Mouse (Mus musculus) B cell, adult 2 months (primary cell): ENCODE data around the gene Fbl.
"Not testable (repeated sequence)": the region's sequence is repeated elsewhere in the genome, so short reads cannot be mapped to it uniquely, and the experiment has no call there.

Experiments
- DNase-seq, 2 experiments: peaks; one replicate each; pipeline ENCODE4 v3.0.0; 2022

Fbl gene

DNA sequence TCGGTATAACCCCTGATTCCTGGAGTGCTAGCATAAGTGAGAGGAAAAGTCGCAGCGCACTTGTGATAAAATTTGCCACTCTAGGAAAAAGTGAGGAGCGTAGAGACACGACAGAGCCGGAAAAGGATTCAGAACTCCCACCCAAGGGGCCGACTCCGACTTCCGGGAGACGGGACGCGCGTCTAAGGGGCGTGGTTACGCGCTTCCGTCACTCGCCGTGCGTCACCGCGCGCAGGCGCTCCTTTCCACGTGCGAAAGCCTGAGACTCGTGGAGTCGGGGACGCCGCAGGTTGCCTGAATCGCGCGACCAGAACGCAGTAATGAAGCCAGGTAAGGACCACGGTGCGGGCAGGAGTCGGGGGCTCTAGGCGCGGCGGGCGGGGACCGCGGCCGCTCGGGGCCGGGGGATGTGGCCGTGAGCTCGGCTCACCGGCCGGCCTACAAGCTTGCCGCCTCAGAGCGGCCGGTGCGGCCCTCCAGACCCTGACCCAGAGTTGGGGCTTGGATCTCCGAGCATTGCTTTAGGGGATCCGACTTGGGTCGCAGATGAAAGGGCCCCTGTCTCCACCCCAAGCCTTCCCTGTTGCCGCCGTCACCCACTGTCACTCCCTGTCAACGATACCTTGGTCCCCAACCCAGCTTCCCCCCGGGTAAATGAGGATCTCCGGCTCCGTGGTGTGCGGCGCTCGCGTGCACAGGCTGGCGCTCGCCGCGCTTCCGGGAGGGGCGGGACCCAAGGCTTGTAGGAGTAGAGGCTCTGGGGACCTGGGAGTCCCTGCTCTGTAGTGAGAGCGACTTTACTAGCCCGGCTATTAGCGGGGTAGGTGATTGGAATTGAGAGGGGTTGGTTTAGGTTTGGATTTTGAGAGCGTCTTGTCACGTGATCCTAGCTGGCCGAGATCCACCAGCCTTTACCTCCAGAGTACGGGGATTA, at the start of gene Fbl:
Gene Fbl, plus strand, starts transcription at position 222 of the 934 bp plus-strand sequence.
- DNase-seq = peak; percentile 93 to 94

- DNase-seq = no peak
These were observed 40.3 kb upstream of the Fbl start, which contains the start of gene 9530053A07Rik for GRCm38 (mm10) chr7:28129166-28129565. TSS of gene 9530053A07Rik (plus strand) at chr7:28129466.

GRCm38 (mm10) chr7:28137613-28138012, 31.9 kb upstream of the Fbl start:
- peak; percentile 12 to 13 for DNase-seq

DNA sequence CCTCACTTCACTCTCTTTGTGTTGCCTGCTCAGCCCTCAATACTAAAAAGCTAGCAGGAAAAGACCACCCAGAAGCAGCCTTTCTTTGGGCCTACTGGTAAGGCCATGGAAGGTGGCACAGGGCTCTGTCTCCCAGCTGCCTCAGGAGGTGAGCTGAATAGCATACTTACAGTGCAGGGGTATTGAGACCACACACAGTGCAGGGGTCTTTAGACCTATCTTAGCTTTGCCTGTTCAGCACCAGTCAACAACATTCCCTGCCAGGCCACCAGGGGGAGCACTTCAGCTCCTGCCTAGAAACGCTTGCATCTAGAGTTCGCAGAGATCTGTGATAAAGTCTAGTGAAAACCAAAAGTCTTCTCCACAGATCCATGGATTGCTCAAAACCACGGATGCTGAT, 21.2 kb upstream of the Fbl start:
- DNase-seq = peak; percentile 86 to 87

DNA sequence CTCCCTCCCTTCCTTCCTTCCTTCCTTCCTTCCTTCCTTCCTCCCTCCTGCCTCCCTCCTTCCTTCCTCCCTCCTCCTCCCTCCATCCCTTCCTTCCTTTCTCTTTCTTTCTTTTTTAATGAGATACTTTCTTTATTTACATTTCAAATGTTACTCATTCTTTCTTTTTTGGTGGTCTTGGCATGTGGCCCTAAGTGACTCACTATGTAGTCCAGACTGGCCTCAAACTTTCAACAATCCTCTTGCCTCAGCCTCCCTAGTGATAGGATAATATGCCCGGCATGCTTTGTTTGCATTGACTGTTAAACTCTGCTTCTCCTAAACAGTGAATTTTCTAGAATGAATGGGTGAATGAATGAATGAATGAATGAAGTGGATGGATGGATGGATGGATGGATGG, 19.7 kb upstream of the Fbl start:
- DNase-seq = no peak

DNA sequence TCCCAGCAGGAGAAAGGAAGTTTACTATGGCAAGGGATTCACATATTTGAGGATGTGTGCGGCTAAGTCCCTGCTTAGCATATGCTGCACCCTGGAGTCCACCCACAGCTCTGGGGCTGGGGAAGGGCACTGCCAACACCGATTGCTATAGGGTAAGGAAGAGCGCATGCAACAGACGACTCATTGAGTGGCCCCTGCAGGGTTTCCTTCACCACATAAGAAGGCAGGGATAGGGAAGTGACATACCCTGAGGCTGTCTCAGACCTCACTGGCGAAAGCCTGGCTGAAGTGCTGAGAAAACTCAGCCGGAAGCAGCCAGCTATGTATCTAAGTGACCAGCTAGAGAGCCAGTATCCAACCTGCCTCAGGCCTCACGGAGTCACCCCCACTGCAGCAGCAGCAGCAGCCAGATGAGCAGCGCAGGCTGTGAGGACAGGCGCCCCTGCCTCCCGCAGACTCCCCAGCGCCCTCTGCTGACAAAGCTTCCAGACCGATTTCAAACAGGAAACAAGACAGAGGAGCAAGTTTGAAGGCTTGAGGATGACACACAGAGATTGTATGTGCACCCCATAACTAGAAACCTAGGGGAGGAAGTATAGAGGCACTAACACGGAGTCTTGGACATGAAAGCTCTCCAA, 17.8 kb upstream of the Fbl start:
- DNase-seq = peak; percentile 63 to 64

- DNase-seq = not testable (repeated sequence)
These were observed 15.9 kb upstream of the Fbl start for GRCm38 (mm10) chr7:28153595-28153994.

GRCm38 (mm10) chr7:28159292-28159691, 10.2 kb upstream of the Fbl start:
- DNase-seq = no peak

DNA sequence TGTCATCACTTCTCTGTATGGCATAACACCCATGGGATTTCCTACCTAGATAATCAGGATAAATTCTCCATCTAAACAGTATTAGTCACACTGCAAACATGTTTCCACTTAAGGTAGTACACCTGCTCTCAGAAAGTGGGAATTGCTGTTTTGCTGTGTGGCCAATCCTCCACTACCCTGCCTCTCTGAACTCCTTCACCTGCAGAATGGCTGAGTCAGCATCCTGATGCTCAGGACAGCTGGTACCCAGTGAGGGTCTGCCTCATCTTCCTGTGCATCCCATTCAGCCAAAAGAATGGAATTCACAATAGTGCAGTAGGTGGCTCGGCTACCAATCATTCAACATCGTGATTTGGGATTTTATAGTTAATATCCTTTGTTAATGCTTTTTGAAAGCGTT, 9.6 kb upstream of the Fbl start:
- no peak for DNase-seq

DNA sequence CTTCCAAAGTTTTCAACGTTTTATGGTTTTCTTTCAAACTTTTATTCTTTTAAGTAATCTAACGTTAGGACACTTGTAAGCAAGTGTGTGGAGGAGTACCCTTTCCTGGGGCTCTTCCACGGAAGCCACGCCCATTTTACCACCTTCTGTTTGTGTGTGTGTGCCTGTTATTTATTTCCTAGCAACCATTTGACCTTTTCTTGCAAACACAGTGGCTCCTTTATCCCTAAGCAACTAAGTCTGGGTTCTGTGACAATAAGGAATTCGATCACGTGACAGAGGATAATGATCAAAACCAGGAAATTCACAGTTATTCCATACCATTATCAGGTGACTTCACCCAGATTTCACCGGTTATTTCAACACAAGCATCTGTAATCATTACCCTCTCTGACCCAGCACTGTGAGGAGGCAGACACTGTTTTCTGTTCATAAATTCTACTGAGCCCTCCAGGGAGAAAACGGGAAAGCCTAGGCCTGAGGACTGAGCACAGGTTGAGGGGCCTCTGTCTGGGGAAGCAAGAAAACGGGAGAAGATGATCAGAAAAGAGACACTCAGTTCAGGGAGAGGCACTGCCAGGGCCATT, 8.3 kb upstream of the Fbl start:
- no peak for DNase-seq

- peak; percentile 39 to 41 for DNase-seq
These were observed 4.1 kb upstream of the Fbl start for GRCm38 (mm10) chr7:28165406-28165805.

- peak; percentile 81 to 82 for DNase-seq
These were observed 992 bp upstream of the Fbl start for GRCm38 (mm10) chr7:28168320-28169115.

- DNase-seq = no peak
These were observed 5.8 kb downstream of the Fbl start for GRCm38 (mm10) chr7:28175358-28175757.

DNA sequence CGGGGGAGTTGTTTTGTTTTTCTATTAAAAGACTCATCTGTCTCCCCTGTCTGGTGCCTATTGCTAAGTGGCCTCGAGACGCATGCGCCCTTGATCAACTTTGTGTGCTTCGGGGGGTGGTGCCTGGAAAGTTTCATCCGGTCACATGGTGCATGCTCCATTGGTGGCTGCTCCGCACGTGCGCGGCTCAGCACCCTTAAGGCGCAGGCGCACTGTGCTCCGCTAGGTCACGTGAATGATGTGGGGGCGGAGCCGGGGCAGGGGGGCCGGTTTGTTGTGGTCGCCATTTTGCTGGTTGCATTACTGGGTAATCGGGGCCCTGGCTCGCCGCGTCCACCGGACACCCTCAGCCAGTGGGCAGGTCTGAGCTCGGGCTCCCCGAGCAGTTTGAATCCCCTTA, 9.7 kb downstream of the Fbl start, which contains the start of gene Dyrk1b:
Gene Dyrk1b, plus strand, starts transcription at position 242 of the 400 bp plus-strand sequence.
- peak; percentile 99 for DNase-seq

- DNase-seq = peak; percentile 88
These were observed 10.3 kb downstream of the Fbl start for GRCm38 (mm10) chr7:28179741-28180377.

- DNase-seq = no peak
These were observed 11.4 kb downstream of the Fbl start for GRCm38 (mm10) chr7:28180890-28181289.

GRCm38 (mm10) chr7:28181376-28181775, 11.9 kb downstream of the Fbl start:
- no peak for DNase-seq

DNA sequence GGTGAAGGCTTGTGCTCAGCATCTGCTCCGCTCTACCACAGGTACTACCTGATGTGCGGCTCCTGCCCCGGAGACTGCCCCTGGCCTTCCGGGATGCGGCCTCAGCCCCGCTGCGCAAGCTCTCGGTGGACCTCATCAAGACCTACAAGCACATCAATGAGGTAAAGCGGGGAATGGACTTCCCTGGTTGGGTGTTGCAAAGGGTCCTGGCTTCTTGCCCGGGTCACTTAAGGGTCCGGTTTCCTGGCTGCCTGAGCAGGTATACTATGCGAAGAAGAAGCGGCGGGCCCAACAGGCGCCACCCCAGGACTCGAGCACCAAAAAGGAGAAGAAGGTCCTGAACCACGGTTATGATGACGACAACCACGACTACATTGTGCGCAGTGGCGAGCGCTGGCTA, 12.8 kb downstream of the Fbl start:
- DNase-seq = no peak

DNA sequence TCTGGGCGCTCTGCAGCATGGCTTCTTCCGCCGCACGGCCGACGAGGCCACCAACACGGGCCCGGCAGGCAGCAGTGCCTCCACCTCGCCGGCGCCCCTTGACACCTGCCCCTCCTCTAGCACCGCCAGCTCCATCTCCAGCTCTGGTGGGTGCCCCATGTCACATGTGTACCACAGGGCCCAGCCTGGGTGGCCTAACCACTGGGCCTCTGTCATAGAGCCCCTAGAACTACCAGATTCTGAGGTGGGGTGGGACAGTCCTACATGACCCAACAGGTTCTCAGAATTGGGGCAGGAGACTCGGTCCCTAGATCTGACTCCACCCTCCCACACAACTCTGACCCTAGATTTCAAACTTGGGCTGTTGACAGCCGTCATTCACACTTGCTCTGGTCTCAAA, 16.4 kb downstream of the Fbl start:
- no peak for DNase-seq

GRCm38 (mm10) chr7:28186631-28187030, 17.1 kb downstream of the Fbl start:
- DNase-seq = no peak

DNA sequence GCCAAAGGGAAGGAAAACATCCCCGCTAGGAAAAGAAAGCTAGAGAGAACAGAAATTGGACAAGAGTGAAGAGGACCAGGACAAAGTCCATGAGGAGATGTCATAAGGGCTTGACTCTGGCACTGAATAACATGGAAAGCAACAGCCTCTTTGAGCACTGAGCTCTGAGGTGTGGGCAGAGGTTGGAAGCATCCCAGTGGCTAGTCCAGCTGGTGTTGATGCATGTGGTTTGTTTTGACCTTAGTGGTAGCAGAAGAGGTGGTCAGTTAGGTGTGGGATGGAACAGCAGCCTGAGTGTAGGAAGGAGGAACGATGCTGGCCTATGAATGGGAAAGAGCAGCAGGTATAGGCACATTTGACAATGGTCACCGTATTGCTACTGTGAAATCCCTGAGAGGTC, 22.0 kb downstream of the Fbl start:
- no peak for DNase-seq

GRCm38 (mm10) chr7:28191903-28192302, 22.4 kb downstream of the Fbl start:
- peak; percentile 28 to 29 for DNase-seq
